Mouse (Mus musculus) layer of hippocampus, adult 9-11 months (tissue): ENCODE results near the gene Ttc23.

ENCODE experiments used
- DNase-seq: peaks from one replicate; pipeline ENCODE4 v3.0.0; 2022

The Ttc23 gene

DNA sequence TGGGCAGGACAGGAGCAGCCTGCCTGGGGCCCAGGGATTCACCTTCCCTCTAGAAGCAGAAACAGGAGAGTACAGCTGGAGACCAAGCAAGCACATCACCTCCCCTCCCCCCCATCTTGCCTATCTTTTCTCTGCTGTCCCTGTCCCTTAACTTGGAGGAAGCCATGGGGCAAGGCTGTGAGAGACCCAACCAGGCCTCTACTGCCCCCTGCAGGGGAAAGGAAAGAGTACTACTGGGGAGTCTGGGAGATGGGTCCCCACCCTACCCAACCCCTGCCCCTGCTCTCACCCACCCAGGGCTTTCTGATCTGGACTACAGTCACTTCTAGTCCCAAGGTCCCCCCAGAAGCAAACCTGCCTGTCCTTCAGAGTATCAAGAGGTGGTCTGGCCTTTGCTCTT, 53.6 kb downstream of the Ttc23 start:
- DNase-seq, result no peak

DNA sequence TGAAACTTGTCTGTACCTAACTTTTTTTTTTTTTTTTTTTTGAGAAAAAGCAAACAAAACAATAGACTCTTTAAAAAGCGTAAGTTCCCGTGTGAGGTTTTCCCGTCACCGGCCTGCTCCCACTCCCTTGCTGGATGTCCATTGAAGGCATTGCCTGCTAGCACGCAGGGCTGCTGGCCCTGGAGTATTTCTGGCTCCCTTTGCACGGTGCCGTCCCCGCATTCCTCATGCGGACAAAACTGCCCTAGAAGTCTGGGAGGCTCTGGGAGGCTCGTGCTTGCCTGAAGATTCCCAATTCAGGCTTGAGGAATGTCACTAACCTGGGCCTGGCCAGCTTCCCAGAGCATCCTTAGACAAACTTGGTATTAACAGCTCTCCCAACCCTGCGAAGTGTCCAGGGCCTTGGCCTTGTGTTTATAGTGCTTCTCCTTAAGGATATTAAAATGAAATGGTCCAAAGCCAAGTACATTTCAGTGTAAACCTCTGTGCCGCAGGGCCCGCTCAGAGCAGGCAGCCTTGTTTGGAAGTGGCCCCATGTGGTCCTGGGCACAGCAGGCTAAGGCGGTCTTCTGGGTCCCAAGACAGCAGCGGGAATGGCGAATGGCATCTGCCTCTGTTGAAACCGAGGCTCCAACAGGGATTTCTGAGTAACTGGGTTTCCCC, 54.2 kb downstream of the Ttc23 start:
- DNase-seq, result no peak

DNA sequence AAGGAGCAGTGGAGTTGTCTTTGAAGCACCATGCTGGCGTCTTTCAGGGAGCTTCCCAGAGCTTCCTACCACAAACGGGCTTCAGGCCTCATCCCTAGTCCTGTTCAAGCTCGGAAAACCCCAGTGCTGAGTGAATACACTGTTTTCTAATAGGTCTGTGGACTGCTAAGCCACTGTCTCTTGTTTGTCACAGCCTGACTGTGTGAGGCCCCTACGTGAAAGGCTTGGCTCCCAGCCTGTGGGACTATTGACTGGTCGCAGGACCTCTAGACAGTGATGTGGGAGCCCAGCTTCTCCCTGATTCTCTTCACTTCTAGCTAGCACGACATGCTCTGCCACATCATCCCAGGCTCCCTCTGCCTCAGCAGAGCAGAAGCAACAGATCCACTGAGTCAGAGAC, 61.0 kb downstream of the Ttc23 start:
- no peak for DNase-seq

DNA sequence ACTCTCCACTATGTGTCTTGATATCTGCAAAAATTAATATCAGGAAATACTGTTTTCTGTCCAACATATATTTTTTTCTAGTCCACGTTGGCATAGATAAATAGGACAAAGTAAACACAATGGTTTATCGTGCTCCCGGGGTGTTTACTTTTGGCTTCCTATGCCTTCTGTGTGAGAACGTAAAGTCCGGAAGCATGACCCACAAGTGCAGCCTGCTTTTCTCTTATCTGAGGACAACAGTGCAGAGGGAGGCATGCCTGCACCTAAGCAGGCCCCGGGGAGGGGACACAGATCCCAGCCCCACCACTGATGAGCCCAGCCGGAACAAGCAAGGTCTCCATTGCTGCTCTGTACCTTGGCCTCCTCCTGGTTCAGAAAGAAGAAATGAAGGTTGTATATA, 63.0 kb downstream of the Ttc23 start:
- DNase-seq, result no peak

DNA sequence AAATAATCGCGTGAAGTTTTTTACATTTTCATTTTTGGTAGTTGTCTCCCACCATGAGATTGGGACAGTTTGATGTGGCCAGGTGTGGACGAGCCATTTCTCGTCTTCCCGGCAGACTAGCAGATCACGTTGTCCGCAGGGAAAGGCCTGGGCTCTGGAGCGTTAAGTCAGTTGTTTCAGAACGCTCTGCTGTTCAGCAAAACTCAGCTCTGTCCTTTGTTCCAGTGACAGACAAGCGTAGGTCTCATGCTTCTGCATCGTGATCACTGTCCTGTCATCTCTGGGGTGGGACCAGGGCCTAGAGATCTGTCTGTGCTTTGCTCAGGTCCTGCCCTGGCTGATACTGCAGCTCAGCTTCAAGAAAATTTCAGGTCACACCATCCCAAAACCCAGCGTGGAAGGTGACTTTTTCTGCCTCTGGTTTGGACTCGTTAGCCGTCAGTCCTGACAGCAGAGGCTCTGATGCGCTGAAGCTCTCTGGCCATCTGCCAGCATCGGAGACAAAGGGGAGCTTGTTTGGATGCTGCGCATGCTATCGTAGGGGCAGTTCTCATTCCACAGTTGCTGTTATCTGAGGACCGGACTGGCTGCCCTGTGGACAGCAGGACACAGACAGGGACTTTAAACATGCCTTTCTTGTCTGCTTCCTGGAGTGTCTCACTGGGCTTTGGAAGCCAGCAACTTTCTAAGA, 66.8 kb downstream of the Ttc23 start:
- DNase-seq, result peak; percentile 80

DNA sequence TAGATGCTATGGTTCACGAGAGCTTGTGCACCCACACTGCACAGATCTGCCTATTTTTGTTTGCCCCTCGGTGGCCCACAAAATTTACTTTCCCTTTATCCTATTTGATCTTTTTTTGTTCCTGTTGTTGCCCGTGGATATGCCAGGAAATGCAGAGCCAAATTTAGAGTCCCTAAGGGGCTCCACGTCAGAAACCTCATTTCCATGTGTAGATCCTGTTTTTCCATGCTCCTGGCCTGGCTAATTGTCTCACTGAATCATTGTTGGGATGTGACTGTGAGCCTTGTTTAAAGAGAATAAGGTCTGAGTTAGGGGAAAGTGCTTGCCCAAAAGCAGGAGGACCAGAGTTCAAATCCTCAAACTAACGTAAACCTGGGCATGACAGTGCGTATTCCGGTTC, 68.0 kb downstream of the Ttc23 start:
- no peak for DNase-seq

DNA sequence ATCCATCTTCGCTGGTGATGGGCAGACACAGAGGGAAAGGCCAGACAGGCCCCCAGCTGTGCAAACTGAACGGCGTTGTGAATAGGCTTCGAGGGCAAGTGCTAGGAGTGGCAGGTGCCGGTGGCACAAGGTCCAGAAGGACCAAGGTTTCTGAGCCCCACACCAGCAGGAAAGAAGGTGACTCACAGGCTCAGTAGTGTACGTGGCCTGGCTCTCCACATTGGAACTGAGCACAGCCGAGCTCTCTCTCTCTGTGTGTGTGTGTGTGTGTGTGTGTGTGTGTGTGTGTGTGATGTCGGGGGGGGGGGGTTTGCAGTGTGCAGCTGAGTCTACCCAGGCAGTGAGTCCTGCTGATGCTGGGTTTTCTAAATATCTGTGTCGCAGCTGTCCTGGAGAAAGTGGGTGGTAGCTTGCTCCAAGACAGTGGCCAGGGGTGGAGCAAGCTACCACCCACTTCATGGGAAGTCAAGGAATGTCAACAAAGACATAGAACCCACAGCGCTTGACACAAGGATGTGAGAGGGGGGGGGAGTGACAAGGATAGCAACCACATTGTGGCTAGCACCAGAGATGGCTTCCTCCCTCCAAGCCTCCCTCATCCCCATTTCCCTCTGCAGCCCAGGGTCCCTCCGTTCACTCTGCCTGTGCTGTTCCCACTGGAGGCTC, 69.1 kb downstream of the Ttc23 start:
- DNase-seq, result no peak

DNA sequence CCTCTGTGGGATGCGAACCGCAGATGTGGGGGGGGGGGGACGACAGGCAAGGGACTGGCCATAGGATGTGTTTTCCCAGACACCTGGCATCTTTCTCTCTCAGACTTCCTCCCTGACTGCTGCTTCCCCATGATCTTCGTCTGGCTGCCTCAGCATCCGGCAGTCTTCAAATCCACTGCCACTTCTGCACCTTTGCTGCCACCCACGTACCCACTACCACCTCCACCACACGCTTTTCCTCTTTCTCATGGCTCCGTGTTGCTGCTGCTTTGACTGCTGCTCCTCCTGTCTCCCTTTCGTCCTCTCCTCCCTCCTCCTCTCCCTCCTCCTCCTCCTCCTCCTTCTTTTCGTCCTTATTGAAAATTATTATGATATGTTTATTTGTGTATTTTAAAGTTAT, 69.7 kb downstream of the Ttc23 start:
- no peak for DNase-seq

DNA sequence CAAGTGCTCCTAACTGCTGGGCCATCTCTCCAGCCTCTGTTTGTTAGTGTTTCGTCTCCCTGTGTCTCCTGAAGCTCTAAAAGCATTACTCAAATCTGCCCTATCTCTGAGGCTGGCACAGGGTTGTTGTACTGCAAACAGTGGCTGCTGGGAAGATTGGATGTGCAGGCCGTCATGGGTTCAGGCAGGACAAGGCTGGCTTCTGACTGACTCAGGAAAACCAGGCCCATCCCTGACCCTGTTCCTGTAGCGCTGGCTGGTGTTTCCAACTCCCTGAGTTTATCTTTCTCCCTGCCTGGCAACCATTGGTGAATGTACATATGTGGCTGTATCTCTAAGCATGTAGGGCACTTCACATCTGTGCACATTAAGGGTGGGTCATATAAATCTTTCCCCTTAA, 70.3 kb downstream of the Ttc23 start:
- no peak for DNase-seq

DNA sequence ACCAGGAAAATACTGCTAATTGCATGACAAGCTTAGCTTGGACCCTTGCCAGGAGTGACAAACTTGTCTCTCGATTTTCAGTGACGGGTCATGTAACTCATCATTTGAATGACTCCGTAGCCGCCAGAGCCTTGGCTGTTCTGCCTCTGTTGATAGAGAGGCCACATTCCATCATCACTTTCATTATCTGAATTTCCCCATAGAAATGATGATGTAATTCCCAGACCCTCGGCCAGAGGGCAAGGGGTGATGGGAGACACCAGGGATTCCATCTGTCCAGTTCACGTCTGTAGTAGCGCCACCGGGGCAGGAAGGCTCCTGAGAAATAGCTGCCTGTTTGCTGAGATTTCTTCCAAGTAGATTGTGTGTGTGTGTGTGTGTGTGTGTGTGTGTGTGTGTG, 71.6 kb downstream of the Ttc23 start:
- DNase-seq, result no peak

DNA sequence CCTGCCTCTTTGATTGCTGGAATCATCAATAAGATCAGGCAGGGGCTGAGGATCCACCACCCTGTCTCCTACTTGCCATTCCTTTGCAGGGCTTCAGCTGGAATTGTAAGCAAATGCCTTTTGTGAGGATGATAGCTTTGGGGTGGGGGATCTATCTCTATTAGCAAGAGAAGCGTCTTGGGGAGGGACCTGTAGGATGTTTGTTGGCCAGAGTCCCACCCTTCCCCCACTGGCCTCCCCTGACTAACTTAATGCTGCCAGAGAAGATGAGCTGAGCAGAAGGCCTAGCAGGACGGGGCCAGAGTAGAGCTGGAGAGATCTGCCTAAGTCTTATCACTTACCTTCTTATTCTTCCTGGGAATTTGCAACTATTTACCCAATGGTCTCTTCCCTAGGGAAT, 75.0 kb downstream of the Ttc23 start:
- DNase-seq, result no peak

DNA sequence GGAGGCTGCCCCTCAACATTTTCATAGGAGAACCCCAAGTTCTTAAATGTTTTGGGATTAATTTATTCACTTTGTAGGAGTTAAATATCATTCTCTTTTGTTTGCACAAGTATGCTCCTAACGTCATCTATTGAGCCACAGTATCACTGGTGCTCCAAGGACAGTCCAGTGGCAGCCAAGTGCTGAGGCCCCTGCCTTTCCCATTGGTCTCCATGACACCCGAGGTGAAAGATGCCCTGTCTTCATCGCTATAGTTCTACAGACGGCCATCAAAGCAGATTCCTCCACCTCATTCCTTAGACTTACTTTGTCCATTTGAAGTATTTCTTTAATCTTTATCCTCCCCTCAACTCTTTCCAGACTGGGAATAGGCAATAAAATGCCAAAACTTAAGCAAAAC, 77.3 kb downstream of the Ttc23 start:
- no peak for DNase-seq

DNA sequence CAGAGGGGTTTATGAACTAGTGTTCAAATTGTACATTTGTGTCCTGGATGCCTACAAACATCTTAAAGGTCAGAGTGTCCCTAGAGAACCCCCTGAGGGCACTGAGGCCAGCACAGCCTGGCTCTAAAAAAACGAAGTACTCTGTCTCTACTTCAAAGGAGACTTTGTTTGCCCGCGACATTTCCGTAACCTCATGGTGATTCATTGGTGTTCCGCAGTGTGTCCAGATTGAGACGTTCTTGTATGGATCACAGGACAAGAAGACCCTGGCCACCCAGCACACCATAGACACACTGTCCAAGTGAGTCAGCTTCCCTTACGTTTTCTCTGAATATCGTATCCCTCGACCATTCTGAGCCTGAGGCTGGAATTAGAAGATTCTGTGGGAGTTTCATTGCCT, 77.8 kb downstream of the Ttc23 start:
- no peak for DNase-seq

DNA sequence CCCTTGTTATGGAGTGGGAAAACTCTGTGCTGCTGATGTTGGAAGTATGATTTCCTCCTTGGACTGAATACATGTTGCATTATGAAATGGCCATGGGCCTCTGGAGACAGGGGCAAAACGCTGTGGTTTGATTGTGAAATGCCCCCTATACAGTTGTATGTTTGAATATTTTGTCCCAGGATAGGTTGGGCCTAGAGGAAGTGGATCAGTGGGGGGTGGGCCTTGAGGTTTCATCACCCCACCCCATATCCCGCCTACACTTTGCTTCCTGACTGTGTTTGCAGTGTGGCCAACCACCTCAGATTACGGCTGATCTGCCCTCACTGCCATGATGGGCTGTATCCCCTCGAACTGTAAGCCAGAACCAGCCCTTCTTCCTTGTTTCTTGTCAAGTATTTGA, 81.0 kb downstream of the Ttc23 start:
- no peak for DNase-seq

DNA sequence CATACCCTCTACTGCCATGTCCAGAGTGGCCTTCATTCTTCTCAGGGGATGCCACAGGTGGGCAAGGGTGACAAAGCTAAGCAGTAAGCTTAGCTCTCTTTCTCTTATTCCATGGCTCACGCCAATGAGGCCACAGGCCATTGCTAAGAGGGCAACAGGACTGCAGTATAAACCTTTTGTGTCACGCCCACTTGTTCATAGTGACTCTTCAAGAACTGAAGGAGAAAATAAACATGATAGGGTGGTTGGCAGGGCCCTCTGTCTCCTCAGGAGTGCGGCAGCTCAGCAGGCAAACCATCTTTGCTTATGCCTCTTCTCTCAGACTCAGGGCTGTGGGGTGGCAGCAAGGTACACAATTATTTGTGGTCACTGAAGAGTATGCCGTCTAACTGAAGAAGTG, 81.6 kb downstream of the Ttc23 start:
- DNase-seq, result no peak

DNA sequence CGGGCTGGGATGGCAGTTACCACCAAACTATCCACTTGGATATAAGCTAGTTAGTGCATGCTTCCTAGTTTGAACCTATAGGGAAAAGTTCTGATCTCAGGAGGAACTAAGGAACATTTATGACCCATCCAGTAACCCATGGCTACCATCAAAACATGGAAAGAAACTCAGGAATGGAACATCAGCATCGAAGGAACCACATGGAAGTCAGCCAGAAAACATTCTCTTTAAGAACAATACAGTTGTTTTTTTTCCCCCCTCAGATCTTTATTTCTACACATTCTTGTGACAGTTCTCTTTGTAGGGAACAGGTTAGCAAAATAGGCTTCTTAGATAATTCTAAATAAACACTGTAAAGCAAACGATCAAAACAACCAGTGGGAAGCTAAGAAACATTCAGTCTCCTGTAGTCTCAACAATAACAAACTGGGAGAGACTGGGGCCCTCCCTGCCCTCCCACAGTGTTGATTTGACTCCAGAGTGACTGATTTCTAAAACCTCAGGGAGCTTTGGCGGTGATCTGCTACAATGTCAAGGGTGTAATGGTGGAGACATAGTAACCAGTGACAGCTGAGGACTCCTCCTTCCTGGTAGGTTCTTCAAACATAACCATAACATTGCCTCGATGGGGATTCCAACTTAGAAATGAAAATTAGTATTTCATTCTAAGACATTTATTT, 83.4 kb downstream of the Ttc23 start:
- no peak for DNase-seq

DNA sequence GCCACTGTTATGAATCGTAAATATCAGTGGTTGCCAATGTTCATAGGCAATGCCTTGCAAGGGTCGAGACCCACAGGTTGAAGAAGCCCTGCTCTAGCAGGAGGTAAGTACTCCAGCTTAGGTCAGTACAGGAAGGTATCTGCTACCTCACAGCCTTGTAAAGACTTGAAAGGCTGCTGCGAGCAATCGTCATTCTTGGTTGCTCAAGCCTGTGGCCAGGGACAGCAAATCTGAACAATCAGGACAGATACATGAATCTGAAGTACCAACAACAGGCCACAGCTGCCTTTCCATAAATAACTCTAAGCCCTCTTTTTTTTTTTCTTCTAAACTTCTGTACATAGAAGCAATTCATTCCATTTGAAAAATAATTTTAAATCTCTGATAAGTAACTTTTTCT, 85.1 kb downstream of the Ttc23 start:
- no peak for DNase-seq

DNA sequence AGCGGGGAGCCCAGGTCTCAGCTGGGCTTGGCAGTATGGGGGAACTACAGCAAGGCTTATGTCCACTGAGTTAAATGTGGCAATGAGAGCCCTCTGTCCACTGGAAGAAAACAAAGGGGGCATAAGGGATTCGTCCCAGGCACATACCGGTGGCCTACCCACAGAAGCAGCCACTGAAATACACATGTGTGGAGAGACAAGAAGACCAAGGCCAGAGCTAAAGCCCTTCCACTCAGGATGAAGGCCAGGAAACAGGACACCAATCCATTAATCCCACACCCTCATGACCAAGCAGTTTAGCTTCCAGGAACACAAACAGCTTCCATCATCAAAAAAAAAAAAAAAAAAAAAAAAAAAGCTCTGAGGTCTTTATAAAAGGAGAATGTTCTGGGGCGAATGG, 93.2 kb downstream of the Ttc23 start:
- no peak for DNase-seq

DNA sequence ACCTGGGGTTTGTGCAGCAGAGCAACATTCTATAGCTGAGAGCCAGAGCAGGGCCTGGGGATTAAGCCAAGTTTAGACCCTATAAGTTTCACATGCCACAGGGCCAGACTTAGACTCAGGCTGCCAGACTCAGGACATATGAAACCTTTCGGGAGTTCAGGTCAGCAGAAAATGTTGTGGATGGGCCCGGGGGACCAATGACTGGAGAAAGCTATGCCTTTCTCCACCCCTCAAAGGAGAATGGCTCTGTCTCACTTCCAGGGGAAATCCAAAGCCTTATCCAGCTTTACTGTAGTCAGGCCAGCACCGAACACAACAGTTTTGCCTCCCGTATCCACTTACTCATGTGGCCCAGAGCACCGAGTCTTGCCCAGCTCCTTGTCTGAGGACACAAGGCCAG, 93.6 kb downstream of the Ttc23 start:
- DNase-seq, result no peak

DNA sequence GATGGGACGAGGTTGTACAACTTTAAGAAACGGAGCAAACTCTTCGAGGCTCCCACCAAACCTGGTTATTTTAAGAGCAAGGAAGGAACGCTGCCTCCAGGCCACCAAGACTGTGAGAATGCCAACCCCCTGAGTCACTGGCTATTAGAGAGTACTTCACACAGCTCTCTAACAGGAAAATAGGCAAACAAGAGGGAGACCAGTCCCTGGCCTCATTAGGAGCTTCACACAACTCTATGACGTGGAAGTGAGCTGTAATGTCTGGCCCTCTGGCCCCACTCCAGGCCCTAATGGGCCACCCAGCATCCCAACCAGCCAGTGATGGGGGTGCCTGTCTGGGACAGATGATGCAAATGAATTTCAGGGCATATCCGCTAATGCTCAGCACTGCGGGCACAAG, 94.5 kb downstream of the Ttc23 start:
- no peak for DNase-seq

DNA sequence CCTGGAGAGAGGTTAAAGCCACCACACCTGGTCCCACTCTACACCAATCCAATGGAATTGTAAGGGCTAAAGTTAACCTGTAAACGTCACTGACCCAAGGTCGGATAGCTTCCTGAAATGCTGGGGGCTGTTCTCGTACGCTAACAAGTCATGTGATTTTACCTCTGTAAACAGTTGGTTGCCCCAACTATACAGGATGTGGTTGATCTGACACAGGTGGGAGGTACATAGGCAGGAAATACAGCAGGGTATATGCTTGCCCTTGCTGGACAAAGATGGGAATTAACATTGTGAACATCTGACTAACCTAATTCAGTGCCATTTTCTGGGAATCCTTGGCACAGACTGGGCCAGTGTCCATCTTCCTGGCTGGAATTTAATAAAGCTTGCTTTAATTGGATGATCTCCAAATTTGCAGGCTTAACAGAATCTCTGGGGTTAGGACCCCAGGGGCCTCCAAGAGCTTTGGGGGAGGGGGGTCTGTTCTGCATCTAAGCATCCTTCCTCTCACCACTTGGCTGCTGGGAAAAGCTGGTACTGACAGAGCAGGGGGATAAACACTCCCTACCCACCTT, 100.6 kb downstream of the Ttc23 start:
- no peak for DNase-seq

DNA sequence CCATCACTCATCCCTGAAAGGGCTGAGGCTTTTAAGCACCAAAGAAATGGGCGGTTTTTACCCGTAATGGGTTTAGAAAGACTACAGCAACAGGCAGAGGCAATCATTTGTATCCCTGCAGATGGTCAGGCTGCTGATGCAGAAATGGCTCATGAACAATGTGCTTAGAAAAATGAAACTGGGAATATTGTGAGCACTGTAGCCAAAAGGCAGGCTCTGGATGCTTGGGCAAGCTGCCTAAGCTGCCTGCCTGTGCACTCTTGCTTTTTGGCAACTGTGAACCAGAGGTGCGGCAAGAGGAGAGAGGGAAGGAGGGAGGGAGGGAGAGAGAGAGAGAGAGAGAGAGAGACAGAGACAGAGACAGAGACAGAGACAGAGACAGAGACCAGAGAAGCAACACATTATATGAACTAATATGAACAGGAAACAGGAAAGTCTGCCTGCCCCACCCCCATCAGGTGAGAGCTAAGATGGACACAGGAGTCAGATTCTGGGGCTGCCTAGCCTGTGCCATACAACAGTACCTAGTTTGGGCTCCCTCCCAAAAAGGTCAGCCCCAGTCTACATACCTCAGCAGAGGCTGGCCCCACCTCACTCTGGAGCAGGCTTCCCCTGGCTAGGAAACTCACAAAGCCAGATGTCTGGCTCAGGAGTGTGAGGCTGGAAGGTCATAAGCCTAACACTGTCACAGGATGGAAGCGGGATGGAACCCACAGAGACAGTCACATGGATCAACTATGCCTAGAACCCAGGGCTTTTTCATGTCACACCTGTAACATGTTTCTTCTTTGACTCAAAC, 102.4 kb downstream of the Ttc23 start:
- peak; percentile 28 for DNase-seq

DNA sequence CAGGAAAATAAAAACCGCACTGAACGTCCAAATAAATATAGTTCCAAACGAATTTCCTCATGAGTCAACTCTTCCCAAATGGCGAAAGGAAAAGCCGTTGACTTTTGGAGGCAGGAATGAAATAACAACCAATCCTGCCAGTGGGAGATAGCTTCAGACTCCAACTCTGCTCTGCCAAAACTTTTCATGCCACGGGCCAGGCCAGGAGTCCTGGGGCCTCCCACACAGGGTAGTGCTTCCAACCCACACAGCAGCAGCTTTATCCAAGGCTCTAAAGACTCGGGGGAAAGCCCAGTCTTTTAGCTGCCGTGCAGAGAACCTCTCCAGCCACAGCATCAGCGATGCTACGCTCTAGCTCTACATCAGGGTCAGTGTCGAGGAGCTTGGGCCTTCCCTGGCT, 107.4 kb downstream of the Ttc23 start:
- no peak for DNase-seq
